ENCODE assay signal across 12 mouse cellular contexts in the genomic region with DNA sequence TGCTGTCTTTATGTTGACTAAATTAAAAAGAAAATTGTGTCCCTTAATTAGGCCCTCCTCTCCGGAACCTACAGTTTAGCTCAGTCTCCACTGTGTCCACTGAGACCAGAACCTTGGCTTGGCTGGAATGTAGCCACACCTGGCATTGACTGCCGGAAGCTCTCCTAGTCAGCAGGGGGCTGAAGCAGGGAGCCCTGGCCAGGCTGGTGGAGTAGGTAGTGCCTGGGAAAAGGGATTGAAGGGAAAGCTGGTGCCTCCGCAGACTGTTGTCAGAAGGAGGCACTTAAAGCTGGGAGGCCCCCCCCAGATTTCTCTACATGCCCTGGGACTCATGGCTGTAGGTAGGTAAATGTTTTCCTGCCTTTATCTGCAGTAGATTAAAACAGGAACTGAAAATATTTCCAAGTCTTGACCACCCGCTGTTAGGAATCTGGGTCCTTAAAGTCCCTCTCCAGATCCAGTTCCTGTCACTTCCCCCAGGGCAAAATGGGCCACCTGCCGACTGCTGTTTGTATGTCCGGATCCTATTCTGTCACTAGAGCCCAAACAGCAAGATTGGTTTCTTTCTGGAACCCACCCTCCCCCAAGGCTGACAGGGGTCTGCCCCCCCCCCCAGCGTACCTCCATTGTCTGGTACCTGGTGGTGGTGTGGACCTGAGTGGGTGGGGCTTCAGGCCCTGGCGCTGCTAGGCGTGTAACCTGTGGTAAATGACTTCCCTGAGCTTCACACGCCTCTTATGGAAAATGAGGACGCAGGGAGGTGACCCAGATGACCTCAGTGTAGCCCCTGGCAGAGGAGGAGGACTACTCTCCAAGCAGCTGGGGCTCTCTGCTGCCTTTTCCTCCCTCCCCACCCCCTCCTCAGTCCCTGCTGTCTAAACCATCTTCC. TPM values are rescaled to one million over a fixed set of nuclear protein-coding genes. Genes with fewer than 3 reads are reported as not detected.
DNase-seq lines count a peak whose midpoint lies in the region; ATAC-seq and TF ChIP-seq lines count a peak whose summit lies in the region.
"Had no signal": no experiment of that assay in that cellular context is flagged by ENCODE, and none has a peak within 500 bp of the region (broad histone marks: within the 10 kb centered on the region; RNA-seq: fewer than 3 reads in every experiment).

No protein-coding gene starts in this region.

- H3K27ac ChIP-seq in heart, embryonic 12.5 days (ENCODE audit: poor library complexity, severe bottlenecking), result peak overlapping the region; percentile 7; the same call in 1 of the 2 replicates
- H3K27ac ChIP-seq in ES-E14 (ENCODE audit: insufficient read depth, low read depth, low read length, poor library complexity, severe bottlenecking), result peak overlapping the region; percentile 92; the same call in 1 of the 2 replicates
- peak overlapping the region; percentile 90 for H3K27ac ChIP-seq in heart, postnatal 0 days (ENCODE audit: low read depth)

- 0 out of 2 replicates have a peak, but pooled peaks cover 4% of the 10 kb centered on the region for H3K27me3 ChIP-seq in heart, embryonic 12.5 days (replicated peaks)
- no peaks in the 10 kb centered on the region for H3K27me3 ChIP-seq in heart, postnatal 0 days (ENCODE audit: control insufficient read depth, insufficient read depth, low read length)

- H3K4me2 ChIP-seq in heart, embryonic 12.5 days, result peak overlapping the region; percentile 60
- H3K4me2 ChIP-seq in heart, postnatal 0 days (ENCODE audit: low read depth, low read length), result peak overlapping the region; percentile 53

- H3K4me1 ChIP-seq in heart, embryonic 12.5 days (replicated peaks), result peaks cover 51% of the 10 kb centered on the region
- peaks cover 12 to 42% of the 10 kb centered on the region in 2 experiments for H3K4me1 ChIP-seq in ES-E14 (ENCODE audit: control insufficient read depth in 2 of 2, insufficient read depth in 2 of 2, low read length in 2 of 2, poor library complexity in 1 of 2)
- peaks cover 10% of the 10 kb centered on the region for H3K4me1 ChIP-seq in heart, postnatal 0 days (ENCODE audit: control insufficient read depth, insufficient read depth)

- peak overlapping the region; percentile 43 for H3K4me3 ChIP-seq in heart, embryonic 12.5 days
- H3K4me3 ChIP-seq in ES-E14 (ENCODE audit: insufficient read depth in 1 of 2, low read depth in 1 of 2, low read length in 2 of 2, poor library complexity in 1 of 2, severe bottlenecking in 1 of 2), result peak overlapping the region; percentile 19 to 73; a peak in 3 of 4 replicates
- H3K4me3 ChIP-seq in heart, postnatal 0 days (ENCODE audit: low read depth, low read length), result peak overlapping the region; percentile 54

- intact Hi-C loops in left cerebral cortex, postnatal 36 days (cut with DNase I), result loop anchor here (2.0 to 5.0 kb wide), 2 partner anchors 59 to 121 kb away; partner anchors contain the start of genes Nol9 and Tas1r1

- no peak for DNase-seq in heart, postnatal 4 days
- peak; percentile 87 for DNase-seq in ES-E14 (ENCODE audit: low read depth, low spot score)
- DNase-seq in heart, postnatal 0 days (ENCODE audit: low spot score), result no peak
- DNase-seq in lung, adult 18-20 months, result peak; percentile 62 to 77
- no peak for DNase-seq in thymus, postnatal 36 days
- no peak for DNase-seq in spleen, postnatal 14 days (ENCODE audit: low spot score in 2 of 2)
- no peak for DNase-seq in left cerebral cortex, postnatal 36 days (ENCODE audit: low spot score in 2 of 2)
- DNase-seq: cerebellum, adult 8-10 months; forebrain, postnatal 0 days had no signal

- no peak for TF ChIP-seq EP300 in heart, postnatal 0 days (IDR thresholded peaks at IDR 0.05; ENCODE audit: low read depth)

- peak overlapping the region; percentile 40 for H3K9ac ChIP-seq in heart, embryonic 12.5 days
- peak overlapping the region; percentile 29; the same call in 1 of the 2 replicates for H3K9ac ChIP-seq in ES-E14 (ENCODE audit: insufficient read depth, low read depth, low read length, poor library complexity, severe bottlenecking)
- 0 out of 2 replicates have a peak overlapping the region, but pooled peaks have one; percentile 36 for H3K9ac ChIP-seq in heart, postnatal 0 days (replicated peaks; ENCODE audit: low read depth, low read length)
- H3K9ac ChIP-seq: forebrain, postnatal 0 days had no signal

- in situ Hi-C loops in ES-E14 (cut with MboI; ENCODE audit: low sequenced_read_pairs in 2 of 2, unreplicated experiment in 2 of 2), result no loop called here

- no peaks in the 10 kb centered on the region for H3K9me3 ChIP-seq in heart, embryonic 12.5 days (replicated peaks)
- no peaks in the 10 kb centered on the region for H3K9me3 ChIP-seq in ES-E14 (ENCODE audit: control insufficient read depth, insufficient read depth, low read depth, low read length)
- H3K9me3 ChIP-seq in heart, postnatal 0 days (replicated peaks; ENCODE audit: control insufficient read depth, low read length), result no peaks in the 10 kb centered on the region

- peaks cover 12% of the 10 kb centered on the region for H3K36me3 ChIP-seq in heart, embryonic 12.5 days
- H3K36me3 ChIP-seq in ES-E14 (ENCODE audit: control insufficient read depth, insufficient read depth, low read length, poor library complexity, severe bottlenecking), result peaks cover 12% of the 10 kb centered on the region
- H3K36me3 ChIP-seq in heart, postnatal 0 days (replicated peaks; ENCODE audit: control insufficient read depth, insufficient read depth, low read length), result 0 out of 2 replicates have a peak, but pooled peaks cover 12% of the 10 kb centered on the region

- ATAC-seq in heart, embryonic 12.5 days (ENCODE audit: insufficient number of reproducible peaks, low FRiP score), result no peak
- ATAC-seq in heart, postnatal 0 days (ENCODE audit: insufficient read depth, low read depth), result no peak
- ATAC-seq: CD4-positive, CD25-positive, alpha-beta regulatory T cell, adult 4 months; forebrain, postnatal 0 days had no signal

- no peak for TF ChIP-seq CTCF in heart, postnatal 0 days (IDR thresholded peaks at IDR 0.05; ENCODE audit: low read depth)

- WGBS in heart, embryonic 12.5 days, result 21% methylated on average over 11 of the region's 11 CpGs
- 40% methylated on average over 11 of the region's 11 CpGs for WGBS in heart, postnatal 0 days

TF ChIP-seq in ES-E14, 5 proteins besides CTCF, POLR2A, EP300 and RAD21:
- TF ChIP-seq ZC3H11A (IDR thresholded peaks at IDR 0.05; ENCODE audit: borderline replicate concordance, low read depth, low read length), result no peak
- no peak for TF ChIP-seq CHD2 (IDR thresholded peaks at IDR 0.05; ENCODE audit: low read depth, low read length)
- no peak for TF ChIP-seq MAFK (IDR thresholded peaks at IDR 0.05; ENCODE audit: insufficient read depth, low read depth, low read length)
- TF ChIP-seq ZNF384 (IDR thresholded peaks at IDR 0.05; ENCODE audit: low read depth, low read length), result no peak

RNA-seq across cellular contexts. Expression of gene Tnfrsf25, which starts 17.6 kb away (rescaled TPM):
- polyA plus RNA-seq in heart, embryonic 12.5 days (2016; fragmentation: Nextera tagmentation; extraction: Ambion mirVana), result 0.86 and 1.1 TPM in 2 replicates
- total RNA-seq in heart, postnatal 4 days (2021), result 1 to 10 TPM in 1 of 2 experiments, under 1 TPM in 1; 0.88 to 2.2 TPM
- 3.8 and 5.7 TPM in 2 replicates for total RNA-seq in ES-E14 (2012; rRNA removed)
- 0.89 TPM in 1 of 2 replicates, not detected in the other for total RNA-seq in heart, postnatal 0 days (2014; rRNA removed; ENCODE audit: low replicate concordance)
- 0.75 and 1.2 TPM in 2 replicates for polyA plus RNA-seq in heart, postnatal 0 days (2015; fragmentation: Nextera tagmentation; extraction: Ambion mirVana)
- 10 to 100 TPM in 1 of 2 experiments, 1 to 10 TPM in 1; 8.7 to 10.1 TPM for total RNA-seq in left cerebral cortex, postnatal 36 days (2021)
- total RNA-seq: megakaryocyte-erythroid progenitor cell, adult 5-6 weeks had no signal

RNA-seq across cellular contexts. Expression of gene Plekhg5, which starts 25.9 kb away (rescaled TPM):
- 13.6 and 14.1 TPM in 2 replicates for polyA plus RNA-seq in heart, embryonic 12.5 days (2016; fragmentation: Nextera tagmentation; extraction: Ambion mirVana)
- total RNA-seq in heart, postnatal 4 days (2021), result 10 to 100 TPM; 35.0 to 35.3 TPM
- 37.3 and 81.4 TPM in 2 replicates for total RNA-seq in ES-E14 (2012; rRNA removed)
- total RNA-seq in heart, postnatal 0 days (2014; rRNA removed; ENCODE audit: low replicate concordance), result 16.6 and 18.0 TPM in 2 replicates
- polyA plus RNA-seq in heart, postnatal 0 days (2015; fragmentation: Nextera tagmentation; extraction: Ambion mirVana), result 8.8 and 10.6 TPM in 2 replicates
- 10 to 100 TPM; 82.5 to 84.4 TPM for total RNA-seq in left cerebral cortex, postnatal 36 days (2021)

RNA-seq across cellular contexts. Expression of gene Espn, which starts 54.0 kb away (rescaled TPM):
- polyA plus RNA-seq in heart, embryonic 12.5 days (2016; fragmentation: Nextera tagmentation; extraction: Ambion mirVana), result 1.3 and 1.6 TPM in 2 replicates
- 1 to 10 TPM; 1.5 to 1.8 TPM for total RNA-seq in heart, postnatal 4 days (2021)
- total RNA-seq in ES-E14 (2012; rRNA removed), result 5.6 and 6.6 TPM in 2 replicates
- total RNA-seq in heart, postnatal 0 days (2014; rRNA removed; ENCODE audit: low replicate concordance), result 0.34 and 0.97 TPM in 2 replicates
- 0.69 and 0.87 TPM in 2 replicates for polyA plus RNA-seq in heart, postnatal 0 days (2015; fragmentation: Nextera tagmentation; extraction: Ambion mirVana)
- 1 to 10 TPM; 1.4 to 2.0 TPM for total RNA-seq in left cerebral cortex, postnatal 36 days (2021)

RNA-seq across cellular contexts. Expression of gene Nol9, which starts 59.0 kb away (rescaled TPM):
- polyA plus RNA-seq in heart, embryonic 12.5 days (2016; fragmentation: Nextera tagmentation; extraction: Ambion mirVana), result 23.1 and 25.8 TPM in 2 replicates
- 10 to 100 TPM; 11.1 to 13.2 TPM for total RNA-seq in heart, postnatal 4 days (2021)
- 70.1 and 81.7 TPM in 2 replicates for total RNA-seq in ES-E14 (2012; rRNA removed)
- total RNA-seq in heart, postnatal 0 days (2014; rRNA removed; ENCODE audit: low replicate concordance), result 8.0 and 13.9 TPM in 2 replicates
- polyA plus RNA-seq in heart, postnatal 0 days (2015; fragmentation: Nextera tagmentation; extraction: Ambion mirVana), result 7.5 and 7.8 TPM in 2 replicates
- 10 to 100 TPM; 17.1 to 19.3 TPM for total RNA-seq in left cerebral cortex, postnatal 36 days (2021)

RNA-seq across cellular contexts. Expression of gene Tas1r1, which starts 59.8 kb away (rescaled TPM):
- polyA plus RNA-seq in heart, embryonic 12.5 days (2016; fragmentation: Nextera tagmentation; extraction: Ambion mirVana), result 0.06 and 0.13 TPM in 2 replicates
- total RNA-seq in heart, postnatal 4 days (2021), result under 1 TPM; 0.10 to 0.11 TPM
- total RNA-seq in ES-E14 (2012; rRNA removed), result 1.9 and 3.0 TPM in 2 replicates
- not detected in 2 replicates for total RNA-seq in heart, postnatal 0 days (2014; rRNA removed; ENCODE audit: low replicate concordance)
- polyA plus RNA-seq in heart, postnatal 0 days (2015; fragmentation: Nextera tagmentation; extraction: Ambion mirVana), result 0.07 and 0.08 TPM in 2 replicates
- under 1 TPM; 0.64 to 0.75 TPM for total RNA-seq in left cerebral cortex, postnatal 36 days (2021)
- polyA plus RNA-seq: CD4-positive, CD25-positive, alpha-beta regulatory T cell, adult 4 months had no signal

Comparison
In these comparisons a context has a peak if more than half of its experiments do, and no peak if none do; other contexts are left out.
1. H3K27ac ChIP-seq: peak in every context shown above with its lines; median percentile 92 in ES-E14; 90 in heart, postnatal 0 days; 7 in heart, embryonic 12.5 days.
2. DNase-seq: peak in ES-E14 (single experiment) and lung, adult 18-20 months (2 of 2); none in heart, postnatal 4 days (single experiment), heart, postnatal 0 days (single experiment), thymus, postnatal 36 days (0 of 2), spleen, postnatal 14 days (0 of 2) and left cerebral cortex, postnatal 36 days (0 of 2).
3. Peak in every context shown above with its lines, with median percentiles within 50 percentile points of each other: H3K4me3 ChIP-seq and H3K9ac ChIP-seq.